14 mouse cellular contexts compared by ENCODE assay signal in the genomic region with DNA sequence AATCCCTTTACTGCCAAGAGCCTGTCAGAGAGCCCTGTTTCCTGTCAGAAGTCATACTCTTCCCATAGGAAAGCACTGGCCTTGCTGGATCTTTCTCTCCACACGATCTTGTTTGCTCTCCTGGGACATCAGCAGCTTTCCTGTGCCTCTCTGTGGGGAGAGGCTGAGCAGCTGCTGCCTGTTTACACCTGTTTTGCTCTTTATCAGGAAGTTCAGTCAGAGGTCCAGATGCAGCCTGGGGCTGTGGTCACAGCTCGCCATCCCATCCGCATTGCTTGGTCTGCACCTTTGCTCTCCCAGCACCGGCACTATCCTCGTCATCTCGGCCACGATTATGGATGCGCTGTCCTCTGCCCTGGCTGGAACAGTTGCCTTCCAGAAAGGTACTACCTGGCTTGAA.
DNase-seq lines count a peak whose midpoint lies in the region; ATAC-seq and TF ChIP-seq lines count a peak whose summit lies in the region.
"Had no signal": no experiment of that assay in that cellular context is flagged by ENCODE, and none has a peak within 500 bp of the region (broad histone marks: within the 10 kb centered on the region; RNA-seq: fewer than 3 reads in every experiment).

No protein-coding gene starts in this region.

- TF ChIP-seq CTCF in ES-Bruce4 (IDR thresholded peaks at IDR 0.05; ENCODE audit: low read depth, low read length), result no peak

- H3K9me3 ChIP-seq in hindbrain, embryonic 10.5 days, result 0 out of 2 replicates have a peak, but pooled peaks cover 3% of the 10 kb centered on the region
- no peaks in the 10 kb centered on the region for H3K9me3 ChIP-seq in hindbrain, embryonic 11.5 days (ENCODE audit: control insufficient read depth, low read length)
- H3K9me3 ChIP-seq in ES-Bruce4 (replicated peaks; ENCODE audit: control insufficient read depth, insufficient read depth, low read length, poor library complexity, severe bottlenecking), result no peaks in the 10 kb centered on the region
- H3K9me3 ChIP-seq in embryonic facial prominence, embryonic 14.5 days (ENCODE audit: control insufficient read depth, low read length), result no peaks in the 10 kb centered on the region
- H3K9me3 ChIP-seq in stomach, embryonic 15.5 days, result no peaks in the 10 kb centered on the region
- H3K9me3 ChIP-seq: heart, embryonic 15.5 days had no signal

- no peaks in the 10 kb centered on the region for H3K36me3 ChIP-seq in hindbrain, embryonic 10.5 days
- no peaks in the 10 kb centered on the region for H3K36me3 ChIP-seq in hindbrain, embryonic 11.5 days (ENCODE audit: control insufficient read depth, insufficient read depth, low read length)
- H3K36me3 ChIP-seq in ES-Bruce4 (ENCODE audit: control insufficient read depth, insufficient read depth, low read length, poor library complexity, severe bottlenecking), result no peaks in the 10 kb centered on the region
- no peaks in the 10 kb centered on the region for H3K36me3 ChIP-seq in embryonic facial prominence, embryonic 14.5 days (ENCODE audit: control insufficient read depth, insufficient read depth, low read length)
- H3K36me3 ChIP-seq in stomach, embryonic 15.5 days, result no peaks in the 10 kb centered on the region
- H3K36me3 ChIP-seq: heart, embryonic 15.5 days had no signal

- no peak for ATAC-seq in hindbrain, embryonic 11.5 days (ENCODE audit: low FRiP score)
- no peak for ATAC-seq in embryonic facial prominence, embryonic 14.5 days (ENCODE audit: low read depth)
- ATAC-seq in stomach, embryonic 15.5 days (ENCODE audit: insufficient read depth, low FRiP score, low read depth), result no peak
- ATAC-seq: activated CD4-positive, CD25-positive, alpha-beta regulatory T cell, adult 4 months had no signal

- TF ChIP-seq EP300 in ES-Bruce4 (IDR thresholded peaks at IDR 0.05; ENCODE audit: insufficient read depth, low read depth, low read length), result peak; percentile 72; the same call in 1 of the 2 replicates

- no peak overlapping the region for H3K4me2 ChIP-seq in hindbrain, embryonic 11.5 days (replicated peaks; ENCODE audit: low read depth, low read length)
- no peak overlapping the region for H3K4me2 ChIP-seq in embryonic facial prominence, embryonic 14.5 days (ENCODE audit: low read depth, low read length)
- no peak overlapping the region for H3K4me2 ChIP-seq in stomach, embryonic 15.5 days

- DNase-seq in hindbrain, embryonic 10.5 days (ENCODE audit: low spot score), result no peak
- DNase-seq in hindbrain, embryonic 11.5 days (ENCODE audit: low spot score), result no peak
- DNase-seq in embryonic facial prominence, embryonic 14.5 days (ENCODE audit: low spot score), result peak; percentile 72
- no peak for DNase-seq in adrenal gland, adult (ENCODE audit: inconsistent age in 2 of 2, low spot score in 1 of 2)
- no peak for DNase-seq in cerebellum, adult 11 months
- DNase-seq: embryo, embryonic 11 days; kidney, adult 8-10 months; liver; lung, adult 18-20 months; midbrain, embryonic 14.5 days had no signal

- 75% methylated on average over 8 of the region's 8 CpGs for WGBS in hindbrain, embryonic 10.5 days
- WGBS in hindbrain, embryonic 11.5 days, result 68% methylated on average over 8 of the region's 8 CpGs
- 60% methylated on average over 8 of the region's 8 CpGs for WGBS in embryonic facial prominence, embryonic 14.5 days
- WGBS in stomach, embryonic 15.5 days, result 67% methylated on average over 8 of the region's 8 CpGs

- H3K27me3 ChIP-seq in hindbrain, embryonic 10.5 days (ENCODE audit: insufficient read depth, poor library complexity, severe bottlenecking), result peaks cover 15% of the 10 kb centered on the region; the same call in 1 of the 2 replicates
- H3K27me3 ChIP-seq in hindbrain, embryonic 11.5 days (ENCODE audit: control insufficient read depth, insufficient read depth, low read length), result no peaks in the 10 kb centered on the region
- H3K27me3 ChIP-seq in ES-Bruce4 (ENCODE audit: control insufficient read depth, insufficient read depth, low read length, poor library complexity, severe bottlenecking), result no peaks in the 10 kb centered on the region
- no peaks in the 10 kb centered on the region for H3K27me3 ChIP-seq in embryonic facial prominence, embryonic 14.5 days (replicated peaks; ENCODE audit: control insufficient read depth, insufficient read depth, low read length)
- H3K27me3 ChIP-seq in stomach, embryonic 15.5 days (replicated peaks), result no peaks in the 10 kb centered on the region
- H3K27me3 ChIP-seq: heart, embryonic 15.5 days had no signal

- H3K27ac ChIP-seq in hindbrain, embryonic 10.5 days, result 0 out of 2 replicates have a peak overlapping the region, but pooled peaks have one; percentile 16
- H3K27ac ChIP-seq in hindbrain, embryonic 11.5 days (ENCODE audit: low read depth, low read length), result no peak overlapping the region
- H3K27ac ChIP-seq in ES-Bruce4 (ENCODE audit: insufficient read depth, low read length), result no peak overlapping the region
- no peak overlapping the region for H3K27ac ChIP-seq in embryonic facial prominence, embryonic 14.5 days (replicated peaks; ENCODE audit: low read depth, low read length)
- H3K27ac ChIP-seq in stomach, embryonic 15.5 days, result peak overlapping the region; percentile 57

- H3K9ac ChIP-seq in hindbrain, embryonic 11.5 days (ENCODE audit: low read depth, low read length), result no peak overlapping the region
- H3K9ac ChIP-seq in ES-Bruce4 (ENCODE audit: low read depth, poor library complexity, severe bottlenecking), result no peak overlapping the region
- H3K9ac ChIP-seq in embryonic facial prominence, embryonic 14.5 days (ENCODE audit: low read depth, low read length), result no peak overlapping the region
- H3K9ac ChIP-seq in stomach, embryonic 15.5 days, result no peak overlapping the region
- H3K9ac ChIP-seq: heart, embryonic 15.5 days had no signal

- TF ChIP-seq POLR2A in ES-Bruce4 (IDR thresholded peaks at IDR 0.05; ENCODE audit: insufficient read depth, low read length), result no peak

- peaks cover 38% of the 10 kb centered on the region for H3K4me1 ChIP-seq in hindbrain, embryonic 10.5 days (replicated peaks)
- 0 out of 2 replicates have a peak, but pooled peaks cover 2% of the 10 kb centered on the region for H3K4me1 ChIP-seq in hindbrain, embryonic 11.5 days (replicated peaks; ENCODE audit: control insufficient read depth, insufficient read depth, low read length)
- no peaks in the 10 kb centered on the region for H3K4me1 ChIP-seq in ES-Bruce4 (ENCODE audit: control insufficient read depth, insufficient read depth, low read length)
- H3K4me1 ChIP-seq in embryonic facial prominence, embryonic 14.5 days (ENCODE audit: control insufficient read depth, insufficient read depth, low read length), result peaks cover 19% of the 10 kb centered on the region
- H3K4me1 ChIP-seq in stomach, embryonic 15.5 days, result peaks cover 34% of the 10 kb centered on the region

- no peak overlapping the region for H3K4me3 ChIP-seq in hindbrain, embryonic 10.5 days
- H3K4me3 ChIP-seq in hindbrain, embryonic 11.5 days (ENCODE audit: low read depth, low read length), result no peak overlapping the region
- H3K4me3 ChIP-seq in ES-Bruce4 (ENCODE audit: low read depth, low read length), result peak overlapping the region; percentile 28
- no peak overlapping the region for H3K4me3 ChIP-seq in embryonic facial prominence, embryonic 14.5 days (ENCODE audit: low read depth, low read length)
- H3K4me3 ChIP-seq in stomach, embryonic 15.5 days (replicated peaks), result no peak overlapping the region
- H3K4me3 ChIP-seq: heart, embryonic 15.5 days had no signal

Comparison
In these comparisons a context has a peak if more than half of its experiments do, and no peak if none do; other contexts are left out.
1. H3K27ac ChIP-seq: peak in hindbrain, embryonic 10.5 days (single experiment) and stomach, embryonic 15.5 days (single experiment); none in hindbrain, embryonic 11.5 days (single experiment), ES-Bruce4 (single experiment) and embryonic facial prominence, embryonic 14.5 days (single experiment).